Mouse (Mus musculus) naive thymus-derived CD4-positive, alpha-beta T cell, adult 2 months (primary cell): ENCODE measurements at regions not wholly inside any gene's neighbourhood (a gene's known extent, or its start where the extent isn't known, plus 50 kb on each side); places are given as distances from the start of the nearest gene placed in this dataset.

Experiments used
- DNase-seq: peaks from one replicate; pipeline ENCODE4 v3.0.0-alpha.2; 2011; ENCODE audit warnings: low read depth

DNA sequence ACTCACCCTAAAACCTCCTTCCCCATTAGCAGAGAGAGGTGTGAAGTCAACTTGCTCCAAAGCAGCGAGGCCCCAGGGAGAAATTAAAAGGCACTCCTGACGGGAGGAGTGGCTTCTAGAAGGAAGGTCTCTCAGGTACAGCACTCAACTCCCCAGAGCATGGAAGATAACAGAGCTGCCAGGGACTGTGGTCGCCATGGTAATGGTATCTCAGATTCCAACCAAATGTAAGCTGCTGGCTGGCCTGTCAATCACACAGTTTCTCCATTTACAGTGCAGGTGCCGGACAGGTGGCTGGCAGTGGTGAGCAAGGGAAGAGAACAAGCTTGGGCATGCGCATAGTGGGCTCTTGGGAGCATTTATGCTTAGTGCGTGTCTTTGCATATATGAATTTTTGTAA lies 213.5 kb upstream of the Bcor start:
- DNase-seq, result no peak

DNA sequence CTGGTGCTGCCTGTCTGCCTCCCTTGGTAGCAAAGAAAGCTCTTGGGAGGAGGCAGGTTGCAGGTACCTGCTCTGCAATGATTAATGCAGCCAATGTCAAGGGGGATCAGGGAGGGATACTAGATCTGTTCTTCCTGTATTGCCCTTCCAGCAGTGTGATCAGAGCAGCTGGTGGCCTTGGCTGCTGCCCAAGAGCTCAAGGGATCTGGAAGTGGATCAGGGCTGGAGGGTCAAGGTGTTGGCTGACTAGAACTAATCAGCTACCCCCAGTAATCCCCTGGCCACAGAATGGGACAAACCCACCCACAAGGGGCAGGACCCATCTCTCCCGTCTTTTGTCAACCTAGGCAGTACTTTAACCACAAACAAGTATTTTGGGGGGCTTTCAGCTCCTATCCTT lies 211.8 kb upstream of the Atp6ap2 start:
- DNase-seq, result no peak

DNA sequence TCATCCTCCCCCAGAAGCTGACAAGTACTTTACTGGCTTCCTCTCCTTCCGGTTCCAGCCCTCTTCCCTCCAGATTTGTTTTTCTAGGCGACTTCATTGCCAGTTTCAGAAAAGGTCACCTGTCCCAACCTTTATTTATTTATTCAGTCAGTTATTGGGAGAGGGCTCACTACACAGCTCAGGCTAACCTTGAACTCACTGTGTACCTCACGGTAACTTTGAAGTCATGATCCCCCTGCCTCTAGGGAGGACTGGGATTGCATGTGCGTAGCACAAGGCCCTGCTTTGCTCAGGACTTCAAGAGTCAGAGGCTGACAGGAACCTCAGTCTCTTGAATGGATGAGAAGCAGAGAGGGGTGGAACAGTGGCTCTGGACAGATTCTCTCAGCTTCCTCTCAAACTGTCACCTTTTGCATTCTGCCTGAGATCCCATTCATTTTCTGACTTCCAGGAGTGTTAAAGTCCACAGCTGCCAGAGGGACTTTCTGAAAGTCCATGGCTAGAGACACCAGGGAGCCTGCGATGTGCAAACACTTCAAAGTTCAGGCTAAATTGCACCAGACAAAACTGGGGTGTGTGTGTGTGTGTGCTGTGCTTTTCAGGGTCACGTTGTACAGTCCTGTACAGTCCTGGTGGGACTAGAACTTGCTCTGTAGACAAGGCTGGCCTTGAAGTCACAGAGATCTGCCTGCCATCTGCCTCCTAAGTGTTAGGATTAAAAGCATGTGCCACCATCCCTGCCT lies 211.2 kb upstream of the Atp6ap2 start:
- no peak for DNase-seq

DNA sequence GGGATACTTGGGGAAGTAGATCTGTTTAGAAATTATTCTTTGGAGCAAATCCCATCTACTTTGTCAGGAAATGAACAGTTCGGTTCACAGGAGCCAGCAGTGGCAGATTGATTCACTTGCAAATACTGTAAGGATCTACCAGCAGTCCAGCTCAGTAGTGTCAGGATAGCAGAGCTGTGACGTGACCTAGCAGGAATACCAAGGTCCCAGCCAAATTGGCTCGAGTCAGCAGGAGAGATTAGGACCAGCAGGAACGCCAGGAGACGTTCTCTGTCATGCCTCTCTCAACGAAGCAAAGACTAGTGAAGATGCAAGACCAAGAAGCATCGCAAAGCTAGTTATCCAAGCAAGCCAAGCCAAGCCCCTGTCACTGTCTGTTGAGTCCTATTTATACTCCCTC lies 210.2 kb upstream of the Atp6ap2 start:
- no peak for DNase-seq

DNA sequence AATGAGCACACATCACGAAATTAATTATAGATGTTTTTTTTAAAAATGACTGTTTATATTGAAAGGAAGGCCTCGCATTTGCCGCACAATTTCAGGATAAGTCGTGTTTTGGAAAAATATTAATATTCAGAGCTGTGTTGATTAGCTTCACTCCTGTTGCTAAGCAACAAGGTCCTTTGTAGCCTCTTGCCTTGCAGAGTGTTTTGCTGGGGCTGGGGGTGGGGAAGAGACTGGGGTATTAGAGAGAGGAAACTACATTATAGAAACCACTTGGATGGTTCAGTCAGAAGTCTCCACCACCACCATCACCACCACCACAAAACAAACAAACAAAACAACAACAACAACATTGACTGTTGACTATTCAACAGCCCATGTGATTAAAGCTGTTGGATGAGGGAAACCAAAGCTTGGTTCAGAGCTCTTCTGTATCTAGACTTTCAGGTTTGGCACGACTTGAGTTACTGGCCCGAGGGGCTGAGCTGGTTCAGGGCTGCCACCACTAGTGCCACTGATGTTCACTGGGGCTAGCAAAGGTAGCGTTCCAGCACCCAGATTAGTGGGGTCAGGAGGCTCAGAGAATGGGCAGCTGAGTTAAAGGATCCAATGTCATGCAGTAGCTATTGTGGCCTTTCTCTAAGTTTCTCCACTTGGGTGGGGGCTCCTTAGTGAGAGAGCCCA lies 195.3 kb upstream of the Atp6ap2 start:
- DNase-seq, result no peak

DNA sequence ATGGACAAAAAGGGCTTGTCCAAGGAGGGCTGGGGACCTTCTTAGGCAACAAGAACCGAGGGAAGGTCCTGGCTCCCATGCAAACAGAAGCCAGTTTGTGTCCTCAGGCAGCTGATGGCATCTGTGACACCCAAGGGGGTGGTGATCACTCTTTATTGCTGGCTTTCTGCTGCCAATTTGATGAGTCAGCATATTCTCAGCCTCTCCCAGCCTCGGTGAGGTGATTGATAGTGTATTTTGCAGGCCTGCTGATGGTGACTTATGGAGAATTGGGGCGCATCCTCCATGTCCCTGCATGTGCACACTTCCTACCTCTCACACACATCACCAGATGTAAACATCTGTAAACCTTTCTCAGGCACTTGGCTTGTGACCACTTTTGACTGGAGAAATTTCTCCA lies 178.3 kb upstream of the Atp6ap2 start:
- no peak for DNase-seq

DNA sequence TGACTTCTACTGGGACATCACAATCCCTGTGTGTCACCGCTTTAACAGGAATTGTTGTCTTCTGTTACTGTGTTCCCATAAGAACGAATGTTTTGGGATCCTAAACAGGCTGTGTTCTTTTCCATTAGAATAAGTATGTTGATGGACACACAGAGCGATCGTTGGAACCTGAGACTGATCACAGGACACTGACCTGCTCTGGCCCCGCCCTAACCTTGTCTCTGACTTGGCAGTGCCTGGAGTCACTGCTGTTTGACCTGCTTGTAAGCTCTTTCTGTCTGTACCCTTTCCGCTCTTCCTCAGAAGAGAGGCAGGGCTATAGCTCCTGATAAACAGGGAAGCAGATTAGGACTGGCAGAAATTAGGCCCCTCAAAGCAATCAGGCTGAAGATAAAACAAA lies 162.0 kb upstream of the Atp6ap2 start:
- DNase-seq, result no peak

DNA sequence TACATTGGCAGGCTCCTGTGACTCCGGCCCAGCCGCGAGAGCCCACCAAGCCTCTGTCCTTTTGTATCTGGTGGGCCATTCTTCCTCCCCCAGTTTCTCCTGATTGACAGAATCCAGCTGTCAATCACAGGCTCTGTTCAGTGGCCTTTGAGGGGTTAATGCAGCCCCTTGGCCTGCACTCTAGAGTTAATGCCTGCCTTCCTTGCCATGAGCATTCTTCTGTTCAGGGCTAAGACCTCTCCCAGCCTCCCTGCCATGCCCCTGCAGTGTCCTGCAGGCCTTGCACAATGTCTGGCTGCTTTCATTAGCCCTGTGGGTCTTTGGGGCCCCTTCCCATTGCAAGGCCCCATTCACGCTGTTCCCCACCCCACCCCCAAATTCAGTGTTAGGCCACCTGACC lies 160.9 kb upstream of the Atp6ap2 start:
- DNase-seq, result no peak

DNA sequence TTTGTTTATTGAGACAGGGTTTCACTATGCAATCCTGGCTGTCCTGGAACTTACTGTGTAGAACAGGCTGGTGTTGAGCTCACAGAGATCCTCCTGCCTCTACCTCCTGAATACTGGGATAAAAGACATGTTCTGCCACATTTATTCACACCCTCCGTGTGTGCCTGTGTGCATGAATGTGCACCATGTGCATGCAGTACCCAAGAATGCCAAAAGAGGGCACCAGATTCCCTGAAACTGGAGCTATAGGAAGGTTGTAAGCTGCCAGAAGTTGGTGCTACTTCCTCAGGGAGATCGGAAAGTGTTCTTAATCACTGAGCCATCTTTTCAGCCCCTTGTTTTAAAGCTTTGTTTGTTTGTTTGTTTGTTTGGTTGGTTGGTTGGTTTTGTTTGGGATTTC lies 155.3 kb upstream of the Atp6ap2 start:
- DNase-seq, result no peak

DNA sequence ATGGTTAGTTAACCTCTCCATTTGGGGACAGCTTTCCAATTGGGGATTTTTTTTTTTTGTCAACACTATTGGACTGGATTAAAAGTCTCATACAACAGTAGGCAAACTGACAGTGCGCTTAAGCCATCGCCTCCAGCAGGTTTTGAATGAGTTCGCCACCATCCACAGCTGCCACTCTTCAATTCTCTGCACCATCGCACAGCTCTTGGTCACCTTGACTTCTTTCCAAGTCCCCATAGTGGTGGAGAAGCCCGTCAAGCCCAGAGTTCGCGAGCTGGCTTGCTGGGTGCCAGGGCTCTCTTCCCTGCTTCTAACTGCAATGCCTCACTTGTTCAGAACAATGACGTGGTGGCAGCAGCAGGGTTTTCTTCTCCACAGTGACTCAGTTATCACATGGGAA lies 151.9 kb upstream of the Atp6ap2 start:
- no peak for DNase-seq

DNA sequence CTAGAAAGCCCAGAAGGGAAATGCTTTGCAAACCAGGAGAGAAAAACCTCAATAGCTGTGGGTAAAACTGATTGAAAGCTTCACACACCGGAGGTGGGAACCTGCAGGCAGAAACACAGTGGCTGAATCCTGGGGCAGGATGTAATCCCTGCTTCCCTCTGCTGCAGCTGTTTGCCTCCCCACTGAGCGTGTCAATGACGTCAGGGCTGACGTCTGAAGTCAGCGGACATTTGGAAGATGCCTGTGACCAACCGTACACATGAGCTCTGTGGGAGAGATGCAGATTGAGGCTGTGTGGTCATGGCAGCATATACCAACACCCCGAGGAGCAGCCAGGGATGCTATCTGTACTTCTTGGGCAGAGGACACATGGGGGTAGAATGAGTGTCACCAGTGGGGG lies 151.5 kb upstream of the Atp6ap2 start:
- DNase-seq, result no peak

DNA sequence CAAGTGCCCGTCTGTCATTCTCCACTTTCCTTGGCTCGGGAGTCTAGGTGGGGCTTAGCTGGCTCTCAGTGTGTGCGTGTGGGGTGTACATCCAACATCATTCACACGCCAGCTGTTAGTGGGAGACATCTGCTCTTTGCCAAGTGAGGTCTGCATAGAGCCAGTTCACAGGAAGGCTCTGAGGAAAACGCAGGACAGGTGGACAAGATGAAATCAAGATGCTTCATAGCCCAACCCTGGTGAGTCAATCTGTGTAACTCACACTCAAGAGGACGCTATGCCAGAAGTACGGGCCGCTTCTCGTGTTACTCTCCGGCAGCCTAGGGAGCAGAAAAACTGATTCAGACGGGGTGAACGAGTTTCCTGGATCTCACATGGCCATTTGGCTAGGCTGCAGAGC lies 148.2 kb upstream of the Atp6ap2 start:
- DNase-seq, result no peak

DNA sequence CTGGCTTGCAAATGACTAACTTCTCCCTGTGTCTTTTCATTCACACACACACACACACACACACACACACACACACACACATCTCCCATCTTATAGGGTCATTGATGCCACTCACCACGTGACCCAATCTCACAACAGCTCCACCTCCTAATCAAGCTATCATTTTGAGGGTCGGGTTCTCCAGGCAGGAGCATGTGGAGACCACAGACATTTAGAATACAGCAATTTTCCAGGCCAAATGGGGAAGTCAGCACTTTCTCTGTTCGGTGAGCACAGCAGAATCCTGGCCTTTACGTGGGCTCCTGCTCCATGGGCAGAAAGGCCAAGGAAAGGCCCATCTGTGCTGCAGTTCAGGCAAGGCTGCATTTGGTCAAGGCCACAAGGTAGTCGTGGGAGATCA lies 143.8 kb upstream of the Atp6ap2 start:
- DNase-seq, result no peak

DNA sequence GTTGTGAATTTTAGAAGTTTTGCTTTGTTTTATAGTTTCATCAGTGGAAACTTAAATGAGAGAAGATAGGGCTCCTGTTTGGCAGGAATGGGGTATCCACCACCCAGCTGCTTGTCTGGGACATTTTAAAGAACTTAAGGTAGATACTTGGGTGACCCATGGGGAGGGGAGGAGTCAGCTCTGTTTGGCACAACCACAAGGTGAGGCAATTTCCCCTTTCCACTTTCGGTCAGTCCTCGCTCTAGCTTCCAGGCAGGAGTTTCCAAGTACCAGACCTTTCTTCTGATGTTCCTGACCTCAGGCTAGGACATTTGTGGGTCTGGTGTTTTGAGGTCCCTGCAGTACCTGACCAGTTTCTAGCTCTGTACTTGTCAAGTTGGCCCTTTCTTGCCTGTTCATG lies 142.5 kb upstream of the Atp6ap2 start:
- no peak for DNase-seq

DNA sequence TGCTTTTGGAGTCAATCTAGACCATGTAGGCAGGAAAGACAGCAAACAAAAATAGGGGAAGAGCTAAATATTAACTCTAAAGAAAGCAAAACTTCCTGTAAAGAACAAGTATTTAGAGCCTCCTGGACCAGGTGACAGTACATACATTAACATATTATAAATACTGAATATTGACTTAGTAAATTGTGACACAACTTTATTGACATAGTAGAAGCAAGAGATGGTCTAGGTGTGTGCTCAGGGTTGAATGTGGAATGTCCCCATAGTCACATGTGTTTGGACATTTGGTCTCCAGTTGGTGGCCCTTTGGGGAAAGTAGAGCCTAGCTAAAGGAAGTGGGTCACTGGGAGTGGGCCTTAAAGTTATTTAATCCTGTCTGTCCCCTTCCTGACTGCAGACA lies 139.6 kb upstream of the Atp6ap2 start:
- no peak for DNase-seq

DNA sequence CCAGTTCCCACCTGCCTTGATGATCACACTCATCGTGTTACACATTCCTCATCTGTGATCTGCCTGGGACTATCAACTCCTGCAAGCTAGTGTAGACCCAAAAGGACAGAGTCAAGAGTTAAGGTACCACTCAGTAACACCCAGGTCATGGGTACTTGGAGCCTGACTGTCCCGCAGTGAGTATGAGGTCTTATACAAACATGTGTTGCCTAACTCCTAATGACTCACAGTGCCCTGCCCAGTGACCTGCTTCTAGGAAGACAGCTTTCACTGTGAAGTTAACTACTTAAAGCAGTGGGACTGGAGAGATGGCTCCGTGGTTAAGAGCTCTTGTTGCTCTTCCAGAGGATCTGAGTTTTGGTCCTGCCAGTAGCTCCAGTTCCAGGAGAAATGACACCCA lies 137.9 kb upstream of the Atp6ap2 start:
- DNase-seq, result no peak

DNA sequence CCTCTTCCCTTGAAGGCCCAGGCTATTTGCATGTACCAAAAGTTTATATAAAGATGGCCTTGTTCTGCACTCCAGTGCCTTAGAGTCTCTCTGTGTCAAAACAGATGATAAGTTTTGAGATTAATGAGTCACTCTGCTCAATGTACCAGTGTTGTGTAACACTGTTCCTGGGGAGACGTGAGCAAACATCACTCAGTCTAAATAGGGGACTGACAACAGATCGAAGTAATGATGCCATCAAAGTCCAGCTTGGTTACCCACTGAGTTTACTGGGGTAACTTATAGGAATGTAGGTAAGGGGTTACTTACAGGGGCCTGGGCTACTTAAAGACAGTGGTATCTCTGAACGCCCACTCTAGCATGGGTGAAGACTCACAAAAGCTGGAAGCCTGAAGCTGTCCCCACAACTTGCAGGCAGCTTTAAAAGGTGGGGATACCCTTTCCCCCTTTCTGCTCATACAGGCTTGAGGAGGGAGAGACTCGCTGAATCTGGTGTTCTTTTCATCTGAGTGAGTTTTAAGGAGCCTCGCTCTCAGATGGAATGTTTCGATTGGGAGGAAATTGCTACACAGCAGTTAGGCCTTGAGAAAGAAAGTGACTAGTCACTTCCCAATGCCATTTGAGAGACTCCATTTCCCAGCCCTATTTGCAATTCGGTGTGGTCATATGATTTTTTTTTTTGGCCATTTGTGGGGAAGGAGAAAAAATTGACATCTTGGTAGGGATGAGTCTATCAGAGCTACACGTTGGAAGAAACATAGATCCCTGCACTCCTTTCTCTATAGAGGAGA lies 134.4 kb upstream of the Atp6ap2 start:
- DNase-seq, result no peak

DNA sequence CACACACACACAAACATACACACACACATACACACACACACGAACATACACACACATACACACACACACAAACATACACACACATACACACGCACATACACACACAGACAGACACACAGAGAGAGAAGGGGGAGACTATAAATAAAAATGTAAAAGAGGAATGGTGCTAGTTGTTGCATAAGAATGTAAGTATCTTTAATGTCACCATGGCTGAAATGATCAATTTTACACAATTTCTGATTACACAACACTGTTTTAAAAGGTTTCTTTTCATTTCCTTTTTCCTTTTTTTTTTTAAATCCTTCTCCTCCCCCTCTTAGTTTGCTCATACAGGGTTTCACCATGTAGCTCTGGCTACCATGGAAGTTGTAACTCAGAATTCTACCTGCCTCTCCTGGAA lies 125.9 kb upstream of the Atp6ap2 start:
- DNase-seq, result no peak

DNA sequence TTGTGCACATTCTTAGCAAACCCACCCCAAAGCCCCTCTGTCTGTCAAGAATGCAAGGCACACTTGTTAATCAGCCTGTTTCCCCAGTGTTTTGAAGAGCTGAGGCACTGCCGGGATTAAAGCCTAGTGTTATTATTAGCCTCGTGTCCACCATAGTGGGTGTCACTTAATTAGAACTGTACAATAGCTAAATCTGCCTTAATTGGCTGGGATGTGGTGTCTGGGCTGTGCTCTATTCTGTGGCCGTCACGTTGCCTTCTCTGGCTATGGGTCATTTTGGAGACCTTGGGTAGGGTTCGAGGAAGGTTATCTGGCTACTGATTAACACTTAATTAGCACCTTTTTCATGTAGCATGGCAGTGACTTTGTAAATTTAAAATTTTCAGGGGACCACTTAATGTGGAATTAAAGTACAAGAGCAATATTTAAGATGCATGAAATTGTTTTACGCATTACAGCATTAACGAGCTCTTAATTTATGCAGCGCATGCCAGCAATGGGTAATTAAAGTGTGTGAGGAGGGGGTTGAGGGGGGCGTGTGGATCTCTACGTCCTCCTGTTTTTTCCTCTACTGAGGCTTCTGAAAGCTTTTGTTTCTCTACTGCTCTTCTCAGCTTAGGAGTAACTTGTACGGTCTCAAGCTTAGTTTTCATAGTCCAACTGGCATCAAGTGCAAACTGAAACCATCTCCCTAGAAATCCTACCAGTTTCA lies 124.5 kb upstream of the Atp6ap2 start:
- DNase-seq, result no peak

DNA sequence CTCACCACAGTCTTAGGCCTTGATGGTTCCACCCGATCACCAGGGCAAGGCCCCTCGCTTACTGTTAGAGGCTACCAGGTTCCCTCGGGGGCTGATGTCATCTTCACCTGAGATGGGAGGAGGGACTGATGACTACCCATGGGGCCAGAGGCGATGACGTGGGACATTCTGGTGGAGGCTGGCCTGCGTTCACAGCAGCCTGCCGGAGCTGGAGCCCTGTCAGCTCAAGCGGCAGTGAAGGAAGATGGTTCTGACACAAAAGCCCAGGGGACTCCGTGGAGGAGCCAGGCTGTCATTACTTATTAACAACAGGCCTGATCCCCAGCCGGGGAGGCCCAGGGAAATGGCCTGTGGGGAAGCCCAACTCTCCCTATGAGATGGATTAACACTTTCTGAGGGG lies 121.3 kb upstream of the Atp6ap2 start:
- no peak for DNase-seq

DNA sequence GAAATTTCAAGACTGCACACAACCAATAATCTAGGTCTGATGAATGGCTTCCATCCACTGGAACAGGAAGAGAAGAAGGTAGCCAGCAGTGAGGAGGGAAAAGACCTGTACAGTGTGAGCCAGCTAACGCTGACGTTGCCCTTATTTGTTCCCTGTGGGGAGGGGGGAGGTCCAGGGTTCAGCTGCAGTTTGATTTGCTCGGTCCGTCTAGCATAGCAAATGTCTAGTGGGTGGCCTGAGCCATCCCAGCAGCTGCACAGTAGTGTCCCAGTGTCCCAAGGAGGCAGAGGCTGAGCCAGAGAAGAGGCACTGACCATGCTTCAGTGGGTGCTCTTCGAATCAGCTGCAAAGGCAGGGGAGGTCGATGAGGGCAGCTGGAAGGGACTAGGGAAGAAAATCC lies 120.7 kb upstream of the Atp6ap2 start:
- DNase-seq, result no peak

DNA sequence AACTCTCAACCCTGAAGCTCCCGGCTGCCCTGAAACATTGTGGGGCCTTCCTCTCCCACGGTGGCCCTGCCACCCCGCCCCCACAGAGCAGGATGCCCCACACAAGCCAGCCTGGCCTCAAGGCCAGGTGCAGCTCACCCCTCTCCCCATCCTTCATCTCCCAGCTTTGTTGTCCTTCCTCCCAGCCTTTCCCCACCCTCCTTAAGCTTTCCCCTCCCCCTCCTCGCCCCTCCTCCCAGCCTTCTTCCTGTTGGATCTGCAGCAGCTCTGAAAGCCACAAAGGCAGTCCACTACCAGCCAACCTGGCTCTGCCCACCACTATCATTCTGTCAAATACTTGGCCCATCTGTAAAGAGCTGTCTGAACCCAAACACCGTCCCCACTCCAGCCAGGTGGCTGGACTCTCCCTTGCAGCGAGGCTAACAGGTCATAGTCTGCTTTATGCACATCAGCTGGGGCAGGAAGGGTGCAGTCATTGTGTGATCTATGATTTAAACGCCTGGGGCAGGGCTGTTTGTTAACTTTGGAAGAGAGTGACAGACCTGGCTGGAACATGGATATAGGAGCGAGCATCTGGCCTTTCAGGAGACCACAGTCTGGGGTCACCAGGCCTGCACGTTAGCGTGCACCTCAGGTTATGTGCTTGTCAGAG lies 119.9 kb upstream of the Atp6ap2 start:
- no peak for DNase-seq
